Mouse (Mus musculus): ENCODE results near the gene Foxc2.

Gene Foxc2

GRCm38 (mm10) chr8:121136856-121137255 is 20.9 kb downstream of the Foxc2 start:
- TF ChIP-seq GATA4 (IDR thresholded peaks at IDR 0.05; ENCODE audit: insufficient replicate concordance, low read length), result no peak

DNA sequence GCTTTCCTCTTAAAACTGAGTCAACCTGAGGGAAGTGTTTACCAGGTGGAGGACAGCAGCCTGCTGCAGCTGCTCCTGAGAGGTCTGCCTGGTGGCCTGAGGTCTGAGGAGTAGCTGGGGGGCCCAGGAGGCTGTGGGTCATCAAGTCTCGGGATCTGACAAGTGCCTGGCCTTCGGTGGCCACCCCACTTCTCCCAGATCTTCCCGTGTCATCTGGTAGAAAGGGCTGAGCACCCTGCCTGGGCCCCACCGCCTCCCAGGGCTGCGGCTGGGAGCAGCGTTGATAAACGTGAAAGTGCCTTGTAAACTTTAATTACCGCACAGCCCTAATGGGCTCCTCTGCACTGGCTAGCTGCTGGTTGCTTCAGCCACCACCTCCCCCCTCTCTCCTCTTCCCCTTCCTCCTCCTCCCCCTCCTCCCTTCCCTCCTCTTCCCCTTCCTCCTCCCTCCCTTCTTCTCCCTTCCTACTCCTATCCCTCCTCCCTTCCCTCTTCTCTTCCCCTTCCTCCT is 32.7 kb downstream of the Foxc2 start:
- no peak for TF ChIP-seq GATA4 (IDR thresholded peaks at IDR 0.05; ENCODE audit: insufficient replicate concordance, low read length)

DNA sequence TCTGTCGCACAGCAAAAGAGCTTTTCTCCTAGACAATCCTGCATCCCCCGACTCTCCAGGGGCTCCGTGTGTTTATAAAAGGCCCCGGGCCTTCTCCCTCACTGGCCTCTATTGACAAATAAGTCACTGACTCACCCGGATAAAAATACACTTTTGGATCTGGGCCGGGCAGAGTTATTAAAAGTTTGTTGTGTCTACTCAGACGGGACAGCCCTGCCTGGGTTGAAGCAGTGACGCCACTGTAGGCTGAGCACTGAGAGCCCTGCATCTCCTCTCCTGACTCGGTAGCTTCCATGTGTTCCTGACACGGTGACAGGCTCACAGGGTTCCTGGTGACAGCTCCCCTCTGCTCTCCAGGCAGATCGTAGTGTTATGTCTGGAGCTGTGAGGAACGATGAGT is 36.4 kb downstream of the Foxc2 start:
- TF ChIP-seq GATA4 (IDR thresholded peaks at IDR 0.05; ENCODE audit: insufficient replicate concordance, low read length), result no peak

GRCm38 (mm10) chr8:121156990-121157491 is 41.1 kb downstream of the Foxc2 start:
- TF ChIP-seq GATA4 (IDR thresholded peaks at IDR 0.05; ENCODE audit: insufficient replicate concordance, low read length), result no peak

- no peak for TF ChIP-seq GATA4 (IDR thresholded peaks at IDR 0.05; ENCODE audit: insufficient replicate concordance, low read length)
Observed at GRCm38 (mm10) chr8:121158812-121159211, 42.8 kb downstream of the Foxc2 start.

DNA sequence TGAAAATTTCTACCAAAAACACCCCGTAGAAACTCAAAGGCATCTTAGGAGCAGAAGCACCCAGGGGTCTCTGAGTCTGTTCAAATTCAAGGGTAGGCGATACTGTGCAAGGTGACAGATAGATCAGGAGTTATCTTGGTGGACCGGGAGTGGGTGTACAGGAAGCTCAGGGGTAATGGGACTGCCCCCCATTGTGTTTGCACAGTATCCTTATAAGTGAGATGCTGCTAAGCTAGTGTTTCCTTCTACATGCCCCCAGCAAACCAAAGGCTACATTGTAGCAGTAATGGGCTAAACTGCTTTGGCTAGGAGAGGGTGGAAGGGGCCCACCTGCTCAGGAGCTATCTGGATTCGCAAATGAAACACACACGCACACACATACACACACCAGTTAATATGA is 45.5 kb downstream of the Foxc2 start:
- no peak for TF ChIP-seq GATA4 (IDR thresholded peaks at IDR 0.05; ENCODE audit: insufficient replicate concordance, low read length)

- TF ChIP-seq GATA4 (IDR thresholded peaks at IDR 0.05; ENCODE audit: insufficient replicate concordance, low read length), result no peak
Observed at GRCm38 (mm10) chr8:121162413-121162812, 46.4 kb downstream of the Foxc2 start.

DNA sequence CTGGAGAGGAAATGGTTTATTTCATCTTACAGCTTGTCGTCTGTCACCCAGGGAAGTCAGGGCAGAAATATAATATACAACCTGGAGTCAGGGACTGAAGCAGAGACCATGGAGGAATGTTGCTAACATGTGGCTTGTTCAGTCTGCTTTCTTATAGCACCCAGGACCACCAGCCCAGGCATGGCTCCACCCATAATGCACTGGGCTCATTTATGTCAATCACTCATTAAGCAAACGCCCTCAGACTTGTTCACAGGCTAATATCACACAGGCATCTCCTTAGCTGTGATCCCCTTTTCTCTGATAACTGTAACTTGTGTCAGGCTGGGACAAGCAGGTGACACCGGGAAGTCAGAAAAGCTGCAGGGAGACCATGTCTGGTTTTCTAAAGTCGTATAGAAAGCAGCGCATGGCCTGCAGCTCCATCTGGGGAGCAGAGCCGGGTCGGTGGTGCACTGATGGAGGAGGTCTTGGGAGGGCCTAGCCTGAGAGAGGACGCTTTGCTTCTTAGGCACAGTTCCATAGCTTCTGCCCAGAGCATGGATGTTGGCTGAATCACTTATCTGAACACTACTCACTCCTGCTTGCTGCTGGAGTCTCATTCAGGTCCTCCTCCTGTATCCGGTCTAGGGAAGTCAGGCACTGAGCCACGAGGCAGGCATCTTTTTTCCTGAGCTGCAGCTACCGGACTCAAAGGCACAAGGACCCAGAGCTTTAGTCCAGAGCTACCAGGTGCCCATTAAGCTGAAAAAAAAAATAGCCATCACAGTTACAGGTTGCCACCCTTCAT is 47.1 kb downstream of the Foxc2 start:
- TF ChIP-seq GATA4 (IDR thresholded peaks at IDR 0.05; ENCODE audit: insufficient replicate concordance, low read length), result no peak

GRCm38 (mm10) chr8:121164017-121164469 is 48.1 kb downstream of the Foxc2 start:
- TF ChIP-seq GATA4 (IDR thresholded peaks at IDR 0.05; ENCODE audit: insufficient replicate concordance, low read length), result peak; percentile 46; the same call in 1 of the 2 replicates

GRCm38 (mm10) chr8:121168033-121168432 is 52.1 kb downstream of the Foxc2 start:
- TF ChIP-seq GATA4 (IDR thresholded peaks at IDR 0.05; ENCODE audit: insufficient replicate concordance, low read length), result no peak
